Mouse (Mus musculus) adrenal gland, postnatal 14 days (tissue): ENCODE data around the gene Psg19. TPM values are rescaled to one million over a fixed set of nuclear protein-coding genes. Genes with fewer than 3 reads are reported as not detected.

Source experiments
- DNase-seq: peaks from one replicate; pipeline ENCODE4 v3.0.0; 2021; ENCODE audit warnings: mixed read lengths
- total RNA-seq: library from RNA; stranded (reverse); gene quantifications from 2 replicates; pipeline ENCODE4 v1.2.3, GENCODE M21; 2021

Psg19 gene
- total RNA-seq, 1 experiment from 2014 or later = not detected

DNA sequence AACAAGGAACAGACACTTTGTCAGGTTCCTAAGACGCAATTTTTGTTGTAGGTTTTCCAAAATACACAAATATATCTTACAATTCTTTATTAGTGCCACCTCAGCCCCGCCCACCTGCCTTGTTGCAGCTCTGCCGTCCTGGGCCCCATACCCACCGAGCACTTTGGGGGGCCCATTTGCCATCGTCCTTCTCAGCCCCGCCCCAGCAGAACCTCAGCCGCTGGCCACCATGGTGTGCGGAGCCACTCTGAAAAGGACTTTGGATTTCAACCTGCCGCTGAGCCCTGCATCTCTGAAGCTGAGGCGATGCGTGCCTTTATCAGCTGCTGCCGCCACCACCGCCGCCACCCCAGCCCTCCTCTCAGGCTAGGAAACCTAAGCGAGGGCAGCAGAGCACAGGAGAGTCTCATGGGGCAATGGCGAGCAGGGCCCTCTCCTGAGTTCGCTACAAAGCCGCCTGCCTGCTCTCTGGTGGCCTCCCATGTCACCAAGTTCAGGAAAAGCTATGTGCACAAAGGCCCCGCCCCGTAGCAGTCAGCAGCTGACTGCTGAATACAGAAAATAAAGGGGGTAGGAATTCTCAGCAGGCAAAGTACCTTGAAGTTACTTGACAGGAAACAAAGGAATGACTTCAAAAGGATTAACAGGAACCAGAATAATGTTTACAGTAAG is 52.0 kb downstream of the Psg19 start:
- peak; percentile 19 for DNase-seq

Other genes with a start within 250 kb of the Psg19 start
- gene Psg27, start 231.2 kb downstream of the Psg19 start, total RNA-seq = not detected in 2 replicates
- gene Psg23, start 182.0 kb downstream of the Psg19 start, total RNA-seq = not detected in 2 replicates
- not detected in 2 replicates for gene Psg21, start 141.8 kb downstream of the Psg19 start, total RNA-seq
- gene Psg20, start 112.3 kb downstream of the Psg19 start, total RNA-seq = not detected in 2 replicates
- not detected in 2 replicates for gene Psg22, start 80.4 kb downstream of the Psg19 start, total RNA-seq
- gene Psg17, start 23.1 kb upstream of the Psg19 start, total RNA-seq = not detected in 2 replicates
- gene Mill2, start 41.4 kb upstream of the Psg19 start, total RNA-seq = 5.1 and 6.3 TPM in 2 replicates
- gene Pglyrp1, start 72.8 kb upstream of the Psg19 start, total RNA-seq = 2.3 and 4.5 TPM in 2 replicates
- gene Ccdc61, start 111.9 kb upstream of the Psg19 start, total RNA-seq = 12.2 and 12.9 TPM in 2 replicates
- gene Nova2, start 127.4 kb upstream of the Psg19 start, total RNA-seq = 7.2 and 8.0 TPM in 2 replicates
- gene Nanos2, start 188.9 kb upstream of the Psg19 start, total RNA-seq = not detected in 2 replicates
- gene Mypop, start 192.7 kb upstream of the Psg19 start, total RNA-seq = 7.1 and 8.2 TPM in 2 replicates
- 35.9 and 38.6 TPM in 2 replicates for gene Irf2bp1, start 205.5 kb upstream of the Psg19 start, total RNA-seq
- gene Foxa3, start 225.0 kb upstream of the Psg19 start, total RNA-seq = 0.34 and 6.8 TPM in 2 replicates
- 83.7 and 84.3 TPM in 2 replicates for gene Sympk, start 225.9 kb upstream of the Psg19 start, total RNA-seq